Mouse (Mus musculus) heart, postnatal 0 days (tissue): ENCODE measurements around the gene Ccdc85c. TPM values are rescaled to one million over a fixed set of nuclear protein-coding genes. Genes with fewer than 3 reads are reported as not detected.

Experiments
- ATAC-seq: fragments of 200-750 bp; cut with Nextera tagmentation; 2 replicates; pipeline ENCODE4 v1.8.0; 2017; ENCODE audit warnings: low read depth, moderate number of reproducible peaks, moderate library complexity; ENCODE audit not compliant: insufficient read depth
- DNase-seq: peaks from one replicate; pipeline ENCODE4 v3.0.0-alpha.2; 2016; ENCODE audit warnings: low spot score
- H3K27ac ChIP-seq: fragments of 300-500 bp; sonication (generic); 2 replicates; pipeline ENCODE4 v1.5.1; 2014; ENCODE audit warnings: low read depth, mild to moderate bottlenecking
- H3K27me3 ChIP-seq: fragments of 300-500 bp; sonication (generic); 2 replicates; pipeline ENCODE4 v1.6.1; 2014; ENCODE audit warnings: low read length, mixed read lengths; ENCODE audit not compliant: control insufficient read depth, insufficient read depth
- H3K36me3 ChIP-seq: fragments of 300-500 bp; sonication (generic); replicated peaks from 2 replicates; pipeline ENCODE4 v1.6.1; 2014; ENCODE audit warnings: low read length, mixed read lengths; ENCODE audit not compliant: control insufficient read depth, insufficient read depth
- H3K4me1 ChIP-seq: fragments of 300-500 bp; sonication (generic); 2 replicates; pipeline ENCODE4 v1.6.1; 2014; ENCODE audit warnings: antibody characterized with exemption; ENCODE audit not compliant: control insufficient read depth, insufficient read depth
- H3K4me2 ChIP-seq: fragments of 300-500 bp; sonication (generic); 2 replicates; pipeline ENCODE4 v1.6.1; 2014; ENCODE audit warnings: low read depth, mild to moderate bottlenecking, low read length, moderate library complexity
- H3K4me3 ChIP-seq: fragments of 300-500 bp; sonication (generic); 2 replicates; pipeline ENCODE4 v1.5.1; 2014; ENCODE audit warnings: low read depth, low read length
- H3K9ac ChIP-seq: fragments of 300-500 bp; sonication (generic); replicated peaks from 2 replicates; pipeline ENCODE4 v1.6.1; 2014; ENCODE audit warnings: low read depth, low read length, mixed read lengths
- H3K9me3 ChIP-seq: fragments of 300-500 bp; sonication (generic); replicated peaks from 2 replicates; pipeline ENCODE4 v1.6.1; 2016; ENCODE audit warnings: low read length; ENCODE audit not compliant: control insufficient read depth
- CTCF ChIP-seq: IDR thresholded peaks from 2 replicates; pipeline ENCODE4 v1.5.1; 2016; ENCODE audit warnings: antibody characterized with exemption, control low read depth, low read depth
- EP300 ChIP-seq: IDR thresholded peaks from 2 replicates; pipeline ENCODE4 v1.6.1; 2016; ENCODE audit warnings: antibody characterized with exemption, low read depth
- WGBS: fragments of 180-500 bp; shearing (Covaris S2); extraction: QIAGEN DNeasy Blood & Tissue Kit; methylation state at CpG from one replicate; pipeline ENCODE4 v1.1.7; 2014; 5-methylcytosine and 5-hydroxymethylcytosine counted together
- polyA plus RNA-seq: library from polyadenylated mRNA; unstranded; fragments of >200 nt; fragmentation: Nextera tagmentation; extraction: Ambion mirVana; gene quantifications from 2 replicates; pipeline ENCODE4 v1.2.1, GENCODE M21; 2015
- total RNA-seq: library from RNA; depleted of rRNA; stranded (reverse); fragments of >200 nt; gene quantifications from 2 replicates; pipeline ENCODE4 v1.2.3, GENCODE M21; 2014; ENCODE audit warnings: low replicate concordance

Ccdc85c gene
- total and polyA plus RNA-seq, 2 experiments from 2014 or later = 7.8 to 44.7 TPM

- H3K36me3 ChIP-seq = peaks cover 99% of the 10 kb centered on the region
- ATAC-seq = no peak
These were observed 79.5 kb downstream of the Ccdc85c start for GRCm38 (mm10) chr12:108195761-108196160.

GRCm38 (mm10) chr12:108193878-108194277 is 81.3 kb downstream of the Ccdc85c start:
- DNase-seq = no peak

More at GRCm38 (mm10) chr12:108195761-108196160, 79.5 kb downstream of the Ccdc85c start:
- Histone ChIP-seq H3K9me3 (no peaks in the 10 kb centered on the region), H3K4me1 (no peaks in the 10 kb centered on the region), H3K27ac (no peak overlapping the region), H3K27me3 (no peaks in the 10 kb centered on the region), H3K4me3 (no peak overlapping the region), H3K9ac (no peak overlapping the region), H3K4me2 (no peak overlapping the region)
- DNase-seq = no peak
- TF ChIP-seq EP300 (no peak), CTCF (no peak)
- 94% methylated on average over 11 of the region's 11 CpGs for WGBS

DNA sequence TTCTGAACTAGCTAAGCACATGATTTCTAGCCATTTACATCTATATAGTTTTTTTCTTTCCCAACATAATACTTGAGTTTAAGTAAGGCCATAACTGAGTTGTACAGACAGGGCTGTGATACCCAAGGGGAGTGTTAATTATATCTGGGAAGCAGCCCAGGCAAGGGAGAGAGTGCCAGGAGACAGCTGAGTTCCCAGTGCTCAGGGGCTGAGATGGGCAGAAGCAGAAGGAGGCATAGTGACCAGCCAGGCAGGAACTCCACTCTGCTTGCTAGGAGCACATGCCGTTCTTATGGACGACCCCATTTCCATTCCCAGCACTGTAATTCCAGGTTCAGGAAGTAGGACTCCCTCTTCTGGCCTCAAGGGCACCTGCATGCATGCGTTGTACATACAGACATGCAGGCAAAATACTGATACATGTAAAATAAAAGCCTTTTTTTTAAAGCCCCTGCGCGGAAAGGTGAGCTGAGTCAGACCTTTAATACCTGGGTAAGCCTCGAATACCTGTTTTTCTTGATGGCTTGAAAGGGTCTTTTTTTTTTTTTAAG is 87.6 kb downstream of the Ccdc85c start:
- Histone ChIP-seq H3K4me2 (no peak overlapping the region), H3K4me3 (no peak overlapping the region), H3K9ac (no peak overlapping the region), H3K36me3 (peaks cover 85% of the 10 kb centered on the region), H3K27me3 (no peaks in the 10 kb centered on the region), H3K9me3 (no peaks in the 10 kb centered on the region), H3K4me1 (no peaks in the 10 kb centered on the region), H3K27ac (no peak overlapping the region)
- TF ChIP-seq CTCF (0 out of 2 replicates have a peak, but pooled peaks have one; percentile 3), EP300 (no peak)
- 92% methylated on average over 6 of the region's 6 CpGs for WGBS
- ATAC-seq (no peak), DNase-seq (no peak)

More at GRCm38 (mm10) chr12:108193878-108194277, 81.3 kb downstream of the Ccdc85c start:
- H3K27ac ChIP-seq = peak overlapping the region; percentile 50
- H3K4me2 ChIP-seq = no peak overlapping the region
- H3K9me3 ChIP-seq = no peaks in the 10 kb centered on the region
- no peak overlapping the region for H3K9ac ChIP-seq
- H3K4me3 ChIP-seq = no peak overlapping the region
- peaks cover 96% of the 10 kb centered on the region for H3K36me3 ChIP-seq
- WGBS = 55% methylated on average over 5 of the region's 5 CpGs
- peak; percentile 57 for ATAC-seq
- H3K4me1 ChIP-seq = no peaks in the 10 kb centered on the region
- no peaks in the 10 kb centered on the region for H3K27me3 ChIP-seq
- no peak for TF ChIP-seq EP300
- TF ChIP-seq CTCF = no peak

DNA sequence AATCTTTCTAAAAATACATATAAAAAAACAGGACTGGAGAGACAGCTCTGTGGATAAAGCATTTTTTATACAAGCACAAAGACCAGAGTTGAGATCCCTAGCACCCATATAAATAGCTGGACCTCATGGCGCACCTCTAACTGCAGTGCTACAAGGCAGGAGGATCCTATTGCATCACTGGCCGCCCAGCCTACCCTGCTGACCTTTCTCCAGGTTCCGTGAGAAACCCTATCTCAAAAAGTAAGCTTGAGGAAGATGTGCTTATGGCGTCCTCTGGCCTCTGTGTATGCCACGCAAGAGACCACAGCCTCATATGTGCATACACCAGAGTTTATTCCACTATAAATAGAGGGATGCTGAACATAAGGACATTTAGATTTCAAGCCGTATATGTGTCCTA is 93.5 kb downstream of the Ccdc85c start:
- no peak overlapping the region for H3K4me2 ChIP-seq
- ATAC-seq (no peak), DNase-seq (no peak)
- peaks cover 17% of the 10 kb centered on the region for H3K4me1 ChIP-seq
- peaks cover 34% of the 10 kb centered on the region for H3K36me3 ChIP-seq
- no peak overlapping the region for H3K27ac ChIP-seq
- TF ChIP-seq EP300 (no peak), CTCF (no peak)
- no peak overlapping the region for H3K4me3 ChIP-seq
- no peak overlapping the region for H3K9ac ChIP-seq
- WGBS = 89% methylated on average over 6 of the region's 6 CpGs
- no peaks in the 10 kb centered on the region for H3K9me3 ChIP-seq
- no peaks in the 10 kb centered on the region for H3K27me3 ChIP-seq

DNA sequence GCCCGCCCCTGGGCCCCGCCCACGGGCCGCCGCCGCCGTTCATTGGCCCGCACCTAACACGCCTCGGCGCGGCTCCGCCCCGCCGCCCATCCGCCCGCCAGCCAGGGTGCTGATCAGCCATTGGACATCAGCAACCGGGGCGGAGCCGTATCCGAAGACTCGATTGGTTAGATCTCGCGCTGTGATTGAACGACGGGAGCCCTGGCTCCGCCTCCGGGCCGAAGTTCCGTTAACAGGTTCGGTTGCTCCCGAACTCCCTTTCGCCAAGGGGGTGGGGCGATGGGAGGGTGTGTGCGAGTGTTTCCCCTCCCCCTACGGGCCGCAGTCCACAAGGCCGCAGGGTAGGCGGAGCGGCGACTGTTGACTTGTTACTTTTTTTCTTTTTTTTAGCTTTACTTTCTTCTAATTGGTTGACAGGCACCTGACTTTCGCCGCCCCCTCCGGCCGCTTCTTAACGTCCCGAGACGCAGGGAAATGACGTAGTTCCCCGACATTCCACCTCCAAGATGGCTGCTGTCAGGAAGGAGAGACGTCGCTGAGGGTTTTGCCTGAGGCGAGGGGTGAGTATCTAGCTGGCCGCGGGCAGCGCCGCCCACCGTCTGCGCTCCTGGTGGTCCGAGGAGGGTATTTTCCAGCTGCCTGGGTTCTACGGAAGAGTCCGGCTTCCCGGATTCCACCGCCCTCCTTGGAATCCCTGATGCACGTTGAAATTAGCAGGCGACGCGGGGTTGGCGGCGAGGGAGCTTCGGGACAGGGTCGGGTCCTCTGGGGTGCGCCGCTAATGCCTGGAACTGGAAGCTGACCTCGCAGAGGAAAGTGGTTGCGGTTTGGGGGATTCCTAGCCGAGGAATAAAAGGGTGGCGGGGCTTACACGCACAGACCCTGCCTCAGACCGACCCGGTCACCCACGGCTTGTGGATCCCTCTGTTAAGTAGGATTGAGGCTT is 95.6 kb downstream of the Ccdc85c start, which contains the start of gene Ccnk:
TSS of gene Ccnk (plus strand) at position 259 of the 946 bp plus-strand sequence.
- Histone ChIP-seq H3K9me3 (no peaks in the 10 kb centered on the region), H3K4me1 (peaks cover 28% of the 10 kb centered on the region), H3K9ac (peak within 1 kb of the TSS; percentile 96), H3K4me2 (peak within 1 kb of the TSS; percentile 96), H3K27me3 (no peaks in the 10 kb centered on the region), H3K4me3 (peak within 1 kb of the TSS; percentile 94), H3K27ac (peak within 1 kb of the TSS; percentile 93), H3K36me3 (peaks cover 17% of the 10 kb centered on the region)
- 0 out of 2 replicates have a peak, but pooled peaks have one; percentile 8 for TF ChIP-seq CTCF
- peak; percentile 87; the same call in 1 of the 2 replicates for TF ChIP-seq EP300
- DNase-seq (peak; percentile 99), ATAC-seq (peak; percentile 95)
- WGBS = under 1% methylated on average over 82 of the region's 82 CpGs
